Mouse (Mus musculus) small intestine, adult 2 months (tissue): Measurements from ENCODE around the gene Aff3.

ENCODE experiments used
- CTCF ChIP-seq: fragments of 200-500 bp; IDR thresholded peaks from 2 replicates; pipeline ENCODE4 v1.5.1; 2012; ENCODE audit warnings: low read depth, mild to moderate bottlenecking, control low read depth, inconsistent platforms, low read length, moderate library complexity, mixed read lengths; ENCODE audit not compliant: insufficient replicate concordance, insufficient read length; ENCODE audit errors: extremely low read depth
- POLR2A ChIP-seq: fragments of 200-500 bp; IDR thresholded peaks from 2 replicates; pipeline ENCODE4 v1.6.1; 2012; ENCODE audit warnings: low read depth, mild to moderate bottlenecking, control low read depth, inconsistent platforms, low read length, moderate library complexity

GRCm38 (mm10) chr1:38354585-38354984 is 310.2 kb downstream of the Aff3 start:
- TF ChIP-seq POLR2A (no peak), CTCF (no peak)
